15 mouse cellular contexts compared by ENCODE assay signal in the genomic region with DNA sequence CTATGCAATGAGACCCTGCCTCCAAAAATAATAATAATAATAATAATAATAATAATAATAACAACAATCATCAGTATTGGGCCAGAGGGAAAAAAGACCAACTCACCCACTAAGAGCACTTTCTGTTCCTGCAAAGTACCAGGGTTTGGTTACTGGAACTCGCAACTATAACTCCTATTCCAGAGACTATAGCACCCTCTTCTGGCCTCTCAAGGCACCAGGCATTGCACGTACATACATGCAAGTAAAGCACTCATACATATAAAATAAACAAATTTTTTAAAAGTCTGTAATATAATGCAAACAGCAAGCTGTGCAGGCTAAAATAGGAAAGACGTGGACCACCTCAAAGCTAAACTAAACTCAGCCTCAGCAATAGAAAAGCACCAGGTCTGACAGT. TPM values are rescaled to one million over a fixed set of nuclear protein-coding genes. Genes with fewer than 3 reads are reported as not detected.
A peak's percentile ranks its signal among the peaks of the same experiment; 100 is the strongest.
DNase-seq lines count a peak whose midpoint lies in the region; ATAC-seq and TF ChIP-seq lines count a peak whose summit lies in the region.
"Had no signal": no experiment of that assay in that cellular context is flagged by ENCODE, and none has a peak within 500 bp of the region (broad histone marks: within the 10 kb centered on the region; RNA-seq: fewer than 3 reads in every experiment).

No protein-coding gene starts in this region.

- H3K4me2 ChIP-seq in kidney, postnatal 0 days (ENCODE audit: low read length), result no peak overlapping the region
- no peak overlapping the region for H3K4me2 ChIP-seq in kidney, embryonic 16.5 days (replicated peaks; ENCODE audit: low read depth, low read length)
- H3K4me2 ChIP-seq: embryonic facial prominence, embryonic 15.5 days; limb, embryonic 15.5 days had no signal

- H3K4me3 ChIP-seq in kidney, postnatal 0 days (replicated peaks; ENCODE audit: low read depth, low read length), result no peak overlapping the region
- H3K4me3 ChIP-seq in kidney, embryonic 16.5 days (ENCODE audit: low read length), result no peak overlapping the region
- H3K4me3 ChIP-seq in spleen, adult 2 months (ENCODE audit: extremely low read depth, insufficient read depth, insufficient read length), result no peak overlapping the region
- H3K4me3 ChIP-seq: embryonic facial prominence, embryonic 15.5 days; limb, embryonic 15.5 days had no signal

- H3K36me3 ChIP-seq in kidney, postnatal 0 days (ENCODE audit: insufficient read depth, low read length), result peaks cover 29% of the 10 kb centered on the region; the same call in 1 of the 2 replicates
- H3K36me3 ChIP-seq in kidney, embryonic 16.5 days (ENCODE audit: insufficient read depth, low read length), result peaks cover 36% of the 10 kb centered on the region
- H3K36me3 ChIP-seq in spleen, adult 2 months (ENCODE audit: control insufficient read depth, insufficient read depth, low read length), result peaks cover 16% of the 10 kb centered on the region

- WGBS in kidney, postnatal 0 days, result 90% methylated on average over 3 of the region's 3 CpGs
- 94% methylated on average over 3 of the region's 3 CpGs for WGBS in kidney, embryonic 16.5 days
- 89% methylated on average over 3 of the region's 3 CpGs for WGBS in spleen, adult 2 months

- ATAC-seq in kidney, postnatal 0 days (replicated peaks; ENCODE audit: low FRiP score, low read depth), result no peak
- ATAC-seq in kidney, embryonic 16.5 days (ENCODE audit: low FRiP score, low TSS enrichment), result no peak

- H3K27ac ChIP-seq in kidney, postnatal 0 days, result no peak overlapping the region
- no peak overlapping the region for H3K27ac ChIP-seq in kidney, embryonic 16.5 days (ENCODE audit: low read length)
- no peak overlapping the region for H3K27ac ChIP-seq in spleen, adult 2 months (ENCODE audit: insufficient read depth, low read length)
- H3K27ac ChIP-seq: embryonic facial prominence, embryonic 15.5 days; limb, embryonic 15.5 days had no signal

- TF ChIP-seq POLR2A in spleen, adult 2 months (IDR thresholded peaks at IDR 0.05; ENCODE audit: low read depth, low read length), result no peak

- TF ChIP-seq CTCF in kidney, postnatal 0 days (IDR thresholded peaks at IDR 0.05; ENCODE audit: low read depth), result peak; percentile 29; the same call in 1 of the 2 replicates
- TF ChIP-seq CTCF in spleen, adult 2 months (IDR thresholded peaks at IDR 0.05; ENCODE audit: extremely low read depth, insufficient read depth, insufficient read length, insufficient replicate concordance), result peak; percentile 19; the same call in 1 of the 2 replicates

- H3K4me1 ChIP-seq in kidney, postnatal 0 days (replicated peaks; ENCODE audit: insufficient read depth, low read length), result no peaks in the 10 kb centered on the region
- H3K4me1 ChIP-seq in kidney, embryonic 16.5 days (ENCODE audit: insufficient read depth, low read length), result no peaks in the 10 kb centered on the region
- H3K4me1 ChIP-seq in spleen, adult 2 months (ENCODE audit: control insufficient read depth, insufficient read depth, insufficient read length), result no peaks in the 10 kb centered on the region
- H3K4me1 ChIP-seq: embryonic facial prominence, embryonic 15.5 days; limb, embryonic 15.5 days had no signal

- no peak overlapping the region for H3K9ac ChIP-seq in kidney, postnatal 0 days (ENCODE audit: low read depth, low read length)
- H3K9ac ChIP-seq in kidney, embryonic 16.5 days (replicated peaks; ENCODE audit: low read length), result no peak overlapping the region
- H3K9ac ChIP-seq: embryonic facial prominence, embryonic 15.5 days; limb, embryonic 15.5 days had no signal

- H3K9me3 ChIP-seq in kidney, postnatal 0 days (replicated peaks; ENCODE audit: low read length), result no peaks in the 10 kb centered on the region
- no peaks in the 10 kb centered on the region for H3K9me3 ChIP-seq in kidney, embryonic 16.5 days (ENCODE audit: low read length)
- H3K9me3 ChIP-seq: embryonic facial prominence, embryonic 15.5 days; limb, embryonic 15.5 days had no signal

- H3K27me3 ChIP-seq in kidney, postnatal 0 days (ENCODE audit: insufficient read depth, low read length), result no peaks in the 10 kb centered on the region
- no peaks in the 10 kb centered on the region for H3K27me3 ChIP-seq in kidney, embryonic 16.5 days (ENCODE audit: insufficient read depth, low read length)
- no peaks in the 10 kb centered on the region for H3K27me3 ChIP-seq in spleen, adult 2 months (ENCODE audit: control insufficient read depth, insufficient read depth, low read length)
- H3K27me3 ChIP-seq: embryonic facial prominence, embryonic 15.5 days; limb, embryonic 15.5 days had no signal

- no peak for DNase-seq in kidney, postnatal 0 days (ENCODE audit: low spot score)
- DNase-seq in CD4-positive, CD25-positive, alpha-beta regulatory T cell, adult 2 months (ENCODE audit: low read depth, low spot score), result peak; percentile 34
- peak; percentile 61 for DNase-seq in ZHBTc4 (ENCODE audit: low read depth, low spot score)
- DNase-seq in spleen, adult 2 months (ENCODE audit: low read depth in 1 of 2, low spot score in 2 of 2), result peak; percentile 49 to 59
- no peak for DNase-seq in ovary, postnatal 36 days (ENCODE audit: low spot score)
- DNase-seq in layer of hippocampus, postnatal 10 days (ENCODE audit: low spot score in 2 of 2), result no peak
- DNase-seq: adrenal gland, postnatal 14 days; cerebellum, adult 8-10 months; midbrain, embryonic 14.5 days had no signal

RNA-seq across cellular contexts. Expression of a gene that starts 12.8 kb away (rescaled TPM):
- 80.3 and 86.3 TPM in 2 replicates for polyA plus RNA-seq in kidney, postnatal 0 days (2015; fragmentation: Nextera tagmentation; extraction: Ambion mirVana)
- polyA plus RNA-seq in kidney, embryonic 16.5 days (2015; fragmentation: Nextera tagmentation; extraction: Ambion mirVana), result 109 and 121 TPM in 2 replicates
- 23.0 and 32.8 TPM in 2 replicates for polyA plus RNA-seq in spleen, adult 2 months (2012; rRNA removed)
- total RNA-seq in layer of hippocampus, postnatal 10 days (2021), result 100 to 1,000 TPM; 133 to 156 TPM

RNA-seq across cellular contexts. Expression of a gene that starts 23.6 kb away (rescaled TPM):
- polyA plus RNA-seq in kidney, postnatal 0 days (2015; fragmentation: Nextera tagmentation; extraction: Ambion mirVana), result 8.9 and 10.6 TPM in 2 replicates
- 16.0 and 19.1 TPM in 2 replicates for polyA plus RNA-seq in kidney, embryonic 16.5 days (2015; fragmentation: Nextera tagmentation; extraction: Ambion mirVana)
- 8.8 and 14.3 TPM in 2 replicates for polyA plus RNA-seq in spleen, adult 2 months (2012; rRNA removed)
- 1 to 10 TPM; 7.3 to 8.5 TPM for total RNA-seq in layer of hippocampus, postnatal 10 days (2021)

RNA-seq across cellular contexts. Expression of a gene that starts 30.1 kb away (rescaled TPM):
- polyA plus RNA-seq in kidney, postnatal 0 days (2015; fragmentation: Nextera tagmentation; extraction: Ambion mirVana), result 0.08 and 0.21 TPM in 2 replicates
- polyA plus RNA-seq in kidney, embryonic 16.5 days (2015; fragmentation: Nextera tagmentation; extraction: Ambion mirVana), result 0.09 and 0.17 TPM in 2 replicates
- not detected in 2 replicates for polyA plus RNA-seq in spleen, adult 2 months (2012; rRNA removed)
- total RNA-seq in layer of hippocampus, postnatal 10 days (2021), result not detected
- total RNA-seq: adrenal gland, postnatal 14 days; layer of hippocampus, adult 18-20 months had no signal
- polyA plus RNA-seq: embryonic facial prominence, embryonic 15.5 days; heart, postnatal 0 days; intestine, embryonic 14.5 days; midbrain, embryonic 14.5 days had no signal

Comparison
In these comparisons a context has a peak if more than half of its experiments do, and no peak if none do; other contexts are left out.
1. DNase-seq: peak in CD4-positive, CD25-positive, alpha-beta regulatory T cell, adult 2 months (single experiment), ZHBTc4 (single experiment) and spleen, adult 2 months (2 of 2); none in kidney, postnatal 0 days (single experiment), ovary, postnatal 36 days (single experiment) and layer of hippocampus, postnatal 10 days (0 of 2).